Mouse (Mus musculus) cortical plate, adult 2 months (tissue): Measurements from ENCODE around the gene Srpk2.

ENCODE experiments used
- CTCF ChIP-seq: fragments of 200-500 bp; IDR thresholded peaks from 2 replicates; pipeline ENCODE4 v1.5.1; 2011; ENCODE audit warnings: mild to moderate bottlenecking, control low read depth, low read length; ENCODE audit not compliant: insufficient read depth; ENCODE audit errors: extremely low read depth
- POLR2A ChIP-seq: fragments of 200-500 bp; IDR thresholded peaks from 2 replicates; pipeline ENCODE4 v1.6.1; 2011; ENCODE audit warnings: mild to moderate bottlenecking, low read length, control low read depth; ENCODE audit not compliant: insufficient read depth; ENCODE audit errors: extremely low read depth

DNA sequence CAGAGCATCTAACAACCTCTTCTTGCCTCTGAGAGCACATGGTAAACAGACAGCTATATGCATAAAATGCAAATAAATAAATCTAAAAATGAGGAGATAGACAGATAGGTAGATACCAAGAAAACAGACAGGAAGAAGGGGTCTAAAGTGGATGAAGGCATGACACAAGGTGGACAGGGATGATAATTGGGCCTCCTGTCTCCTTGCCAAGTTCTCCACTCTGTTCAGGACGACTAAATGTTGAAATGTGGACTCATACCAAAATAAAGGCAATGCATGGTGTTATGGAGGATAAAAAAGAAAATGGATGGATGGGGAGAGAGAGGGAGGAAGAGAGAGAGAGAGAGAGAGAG is 33.7 kb upstream of the Srpk2 start:
- no peak for TF ChIP-seq CTCF
- TF ChIP-seq POLR2A = no peak
